Mouse (Mus musculus): ENCODE measurements around the gene Gm3404. TPM values are rescaled to one million over a fixed set of nuclear protein-coding genes. Genes with fewer than 3 reads are reported as not detected.
"Not testable (repeated sequence)": the region's sequence is repeated elsewhere in the genome, so short reads cannot be mapped to it uniquely, and the experiment has no call there.

Gm3404 gene
- polyA plus RNA-seq, 1 experiment: not detected

DNA sequence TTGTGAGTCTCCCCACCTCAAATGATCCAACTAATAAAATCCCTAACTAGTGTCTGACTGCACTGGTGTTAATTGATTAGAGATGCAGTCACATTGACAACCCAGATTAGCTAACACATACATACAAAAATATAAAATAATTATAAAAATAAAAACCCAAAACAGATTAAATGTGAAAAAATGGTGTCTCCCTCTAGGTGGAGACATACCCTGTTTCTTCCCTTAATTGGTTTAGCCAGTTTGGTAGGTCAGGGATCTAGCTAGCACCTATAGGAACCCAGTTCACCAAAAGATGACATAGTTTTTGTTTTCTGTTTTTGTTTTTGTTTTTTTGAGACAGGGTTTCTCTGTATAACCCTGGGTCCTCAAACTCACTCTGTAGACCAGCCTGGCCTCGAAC lies 38.7 kb downstream of the Gm3404 start:
- no peak for DNase-seq (ENCODE audit: low read depth in 1 of 2, low spot score in 2 of 2)
- H3K4me1 ChIP-seq (ENCODE audit: control insufficient read depth, insufficient read depth, insufficient read length): no peaks in the 10 kb centered on the region
- no peaks in the 10 kb centered on the region for H3K27me3 ChIP-seq (ENCODE audit: control insufficient read depth, insufficient read depth, low read length)
- H3K4me3 ChIP-seq (ENCODE audit: extremely low read depth, insufficient read depth, insufficient read length): no peak overlapping the region
- H3K27ac ChIP-seq (ENCODE audit: insufficient read depth, low read length): no peak overlapping the region
- TF ChIP-seq POLR2A (IDR thresholded peaks at IDR 0.05; ENCODE audit: low read depth, low read length) (no peak), CTCF (IDR thresholded peaks at IDR 0.05; ENCODE audit: extremely low read depth, insufficient read depth, insufficient read length, insufficient replicate concordance) (no peak)
- no peaks in the 10 kb centered on the region for H3K36me3 ChIP-seq (ENCODE audit: control insufficient read depth, insufficient read depth, low read length)
- 79% methylated on average over 1 of the region's 1 CpGs for WGBS

DNA sequence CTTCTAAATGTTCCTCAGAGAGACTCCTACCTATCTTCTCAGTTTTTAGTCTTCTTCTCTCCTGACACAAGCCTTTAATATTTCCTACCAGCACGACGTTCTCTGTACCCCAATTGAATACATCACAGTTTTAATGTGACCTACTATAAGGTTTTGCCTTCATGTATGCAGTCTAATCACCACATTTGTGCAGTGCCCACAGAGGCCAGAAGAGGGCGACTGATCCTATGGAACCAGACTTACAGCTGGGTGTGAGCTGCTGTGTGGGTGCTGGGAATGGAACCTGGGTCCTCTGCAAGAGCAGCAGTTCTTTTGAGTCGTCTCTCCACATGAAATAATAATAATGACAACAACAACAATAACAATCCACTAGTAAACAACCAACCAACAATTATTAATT lies 41.5 kb downstream of the Gm3404 start:
- H3K27ac ChIP-seq (ENCODE audit: insufficient read depth, low read length): no peak overlapping the region
- no peak for DNase-seq (ENCODE audit: low read depth in 1 of 2, low spot score in 2 of 2)
- TF ChIP-seq CTCF (IDR thresholded peaks at IDR 0.05; ENCODE audit: extremely low read depth, insufficient read depth, insufficient read length, insufficient replicate concordance) (no peak; the same call in 1 of the 2 replicates), POLR2A (IDR thresholded peaks at IDR 0.05; ENCODE audit: low read depth, low read length) (no peak)
- 61% methylated on average over 4 of the region's 4 CpGs for WGBS
- H3K4me1 ChIP-seq (ENCODE audit: control insufficient read depth, insufficient read depth, insufficient read length): no peaks in the 10 kb centered on the region
- no peaks in the 10 kb centered on the region for H3K36me3 ChIP-seq (ENCODE audit: control insufficient read depth, insufficient read depth, low read length)
- no peak overlapping the region for H3K4me3 ChIP-seq (ENCODE audit: extremely low read depth, insufficient read depth, insufficient read length)
- no peaks in the 10 kb centered on the region for H3K27me3 ChIP-seq (ENCODE audit: control insufficient read depth, insufficient read depth, low read length)

DNA sequence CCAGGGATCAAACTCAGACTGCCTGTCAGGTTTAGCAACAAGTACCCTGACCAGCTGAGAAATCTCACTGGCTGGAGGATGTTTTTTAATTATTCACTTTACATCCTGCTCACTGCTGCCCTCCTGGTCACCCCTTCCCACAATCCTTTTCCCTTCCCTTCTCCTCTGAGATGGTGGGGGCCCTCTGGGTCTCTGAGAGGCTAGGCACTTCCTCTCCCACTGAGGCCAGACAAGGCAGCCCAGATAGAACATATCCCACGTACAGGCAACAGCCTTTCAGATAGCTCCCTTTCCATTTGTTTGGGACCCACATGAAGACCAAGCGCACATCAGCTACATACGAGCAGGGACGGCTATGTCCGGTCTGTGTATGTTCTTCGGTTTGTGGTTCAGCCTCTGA lies 44.6 kb downstream of the Gm3404 start:
- not testable (repeated sequence) for H3K27me3 ChIP-seq (ENCODE audit: control insufficient read depth, insufficient read depth, low read length); H3K4me1 ChIP-seq (ENCODE audit: control insufficient read depth, insufficient read depth, insufficient read length); H3K4me3 ChIP-seq (ENCODE audit: extremely low read depth, insufficient read depth, insufficient read length); H3K27ac ChIP-seq (ENCODE audit: insufficient read depth, low read length); DNase-seq (ENCODE audit: low read depth in 1 of 2, low spot score in 2 of 2); H3K36me3 ChIP-seq (ENCODE audit: control insufficient read depth, insufficient read depth, low read length)
- 66% methylated on average over 6 of the region's 6 CpGs for WGBS

GRCm38 (mm10) chr5:146571830-146572734 lies 46.5 kb downstream of the Gm3404 start:
- H3K4me1 ChIP-seq (ENCODE audit: control insufficient read depth, insufficient read depth, insufficient read length); DNase-seq (ENCODE audit: low read depth in 1 of 2, low spot score in 2 of 2); H3K4me3 ChIP-seq (ENCODE audit: extremely low read depth, insufficient read depth, insufficient read length); H3K27ac ChIP-seq (ENCODE audit: insufficient read depth, low read length); H3K27me3 ChIP-seq (ENCODE audit: control insufficient read depth, insufficient read depth, low read length); H3K36me3 ChIP-seq (ENCODE audit: control insufficient read depth, insufficient read depth, low read length): not testable (repeated sequence)
- WGBS: 72% methylated on average over 6 of the region's 6 CpGs

DNA sequence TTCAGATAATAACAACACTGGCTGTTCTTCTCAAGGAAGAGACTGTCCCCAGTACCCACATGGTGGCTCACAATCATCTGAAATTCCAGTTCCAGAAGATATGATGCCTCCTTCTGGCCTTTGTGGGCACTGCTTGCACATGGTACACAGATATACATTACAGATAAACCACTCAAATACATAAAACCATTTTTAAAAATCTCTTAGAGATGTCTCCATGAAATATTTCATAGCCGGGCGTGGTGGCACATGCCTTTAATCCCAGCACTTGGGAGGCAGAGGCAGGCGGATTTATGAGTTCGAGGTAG lies 47.1 kb downstream of the Gm3404 start:
- H3K4me3 ChIP-seq (ENCODE audit: extremely low read depth, insufficient read depth, insufficient read length); DNase-seq (ENCODE audit: low read depth in 1 of 2, low spot score in 2 of 2); H3K36me3 ChIP-seq (ENCODE audit: control insufficient read depth, insufficient read depth, low read length); H3K4me1 ChIP-seq (ENCODE audit: control insufficient read depth, insufficient read depth, insufficient read length); H3K27me3 ChIP-seq (ENCODE audit: control insufficient read depth, insufficient read depth, low read length); H3K27ac ChIP-seq (ENCODE audit: insufficient read depth, low read length): not testable (repeated sequence)
- WGBS: 91% methylated on average over 4 of the region's 4 CpGs

- Histone ChIP-seq H3K4me3 (ENCODE audit: extremely low read depth, insufficient read depth, insufficient read length) (no peak overlapping the region), H3K27ac (ENCODE audit: insufficient read depth, low read length) (no peak overlapping the region), H3K4me1 (ENCODE audit: control insufficient read depth, insufficient read depth, insufficient read length) (no peaks in the 10 kb centered on the region), H3K27me3 (ENCODE audit: control insufficient read depth, insufficient read depth, low read length) (no peaks in the 10 kb centered on the region), H3K36me3 (ENCODE audit: control insufficient read depth, insufficient read depth, low read length) (no peaks in the 10 kb centered on the region)
- WGBS: 87% methylated on average over 3 of the region's 3 CpGs
- DNase-seq (ENCODE audit: low read depth in 1 of 2, low spot score in 2 of 2): no peak
- TF ChIP-seq CTCF (IDR thresholded peaks at IDR 0.05; ENCODE audit: extremely low read depth, insufficient read depth, insufficient read length, insufficient replicate concordance) (no peak), POLR2A (IDR thresholded peaks at IDR 0.05; ENCODE audit: low read depth, low read length) (no peak)
Observed at GRCm38 (mm10) chr5:146576668-146577067, 51.1 kb downstream of the Gm3404 start.

Other genes with a start within 250 kb of the Gm3404 start
- gene Wasf3, start 140.8 kb upstream of the Gm3404 start, polyA plus RNA-seq (2012; rRNA removed): 0.49 and 0.68 TPM in 2 replicates
- not detected in 2 replicates for gene Gm6408, start 43.8 kb upstream of the Gm3404 start, polyA plus RNA-seq (2012; rRNA removed)
- not detected in 2 replicates for gene Gm6370, start 34.4 kb upstream of the Gm3404 start, polyA plus RNA-seq (2012; rRNA removed)
- not detected in 2 replicates for gene 4930449I24Rik, start 23.4 kb upstream of the Gm3404 start, polyA plus RNA-seq (2012; rRNA removed)
- not detected in 2 replicates for gene Gm3402, start 11.7 kb upstream of the Gm3404 start, polyA plus RNA-seq (2012; rRNA removed)
- gene Gm3409, start 11.8 kb downstream of the Gm3404 start, polyA plus RNA-seq (2012; rRNA removed): not detected in 2 replicates
- not detected in 2 replicates for gene Gm3415, start 30.3 kb downstream of the Gm3404 start, polyA plus RNA-seq (2012; rRNA removed)
- 0.18 and 0.27 TPM in 2 replicates for gene Gpr12, start 59.4 kb downstream of the Gm3404 start, polyA plus RNA-seq (2012; rRNA removed)